Mouse (Mus musculus) mouse trophoblast stem cell (cell line): ENCODE results near the gene Platr17.
"Not testable (repeated sequence)": the region's sequence is repeated elsewhere in the genome, so short reads cannot be mapped to it uniquely, and the experiment has no call there.

Source experiments
- in situ Hi-C, 2 experiments: fragments of 300-500 bp; cut with MseI, MboI; formaldehyde crosslinking; loops; 2 replicates in 1 of 2; 3 replicates in 1 of 2; pipeline ENCODE4 v1.15.1; 2025

Gene Platr17

DNA sequence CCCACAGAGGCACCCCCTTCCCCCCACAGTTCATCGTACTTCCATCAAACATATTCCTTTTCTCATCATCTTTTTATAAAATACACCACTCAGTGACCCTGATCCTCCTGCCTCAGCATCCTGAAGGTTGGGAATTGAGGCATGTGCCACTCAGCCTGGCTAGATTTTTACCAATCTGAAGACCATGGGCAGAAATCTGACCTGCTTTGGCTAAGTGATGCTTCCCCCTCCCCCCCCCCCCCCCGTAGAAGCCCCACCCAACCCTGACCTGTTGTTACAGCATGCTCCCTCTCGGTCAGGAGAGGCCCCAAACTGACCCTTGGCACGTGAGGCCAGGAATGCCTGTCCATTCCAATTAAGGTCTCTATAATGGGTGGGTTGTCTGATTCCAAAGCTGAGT, at the start of gene Platr17:
Gene Platr17, plus strand, starts transcription at position 301 of the 400 bp plus-strand sequence.
- in situ Hi-C loops: not testable (repeated sequence)

DNA sequence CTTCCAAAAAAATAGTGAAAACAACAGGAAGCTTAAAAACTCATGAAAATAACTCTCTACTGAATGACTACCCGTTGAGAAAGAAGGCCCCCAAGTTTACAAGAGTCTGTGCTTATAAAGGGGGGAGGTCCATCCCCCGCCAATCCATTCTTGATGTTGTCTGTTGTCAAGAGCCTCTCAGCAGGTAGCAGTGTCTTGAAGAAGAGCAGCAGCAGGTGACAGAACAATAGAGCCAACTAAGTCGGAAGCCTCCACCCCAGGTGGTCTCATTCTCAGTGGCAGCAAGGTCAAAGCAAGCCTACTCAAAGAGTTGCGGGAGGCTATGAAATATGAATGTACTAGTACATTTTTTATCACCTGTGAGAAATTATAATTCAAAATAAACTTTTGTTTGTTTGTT, 47.1 kb upstream of the Platr17 start:
- in situ Hi-C loops: no loop called here

DNA sequence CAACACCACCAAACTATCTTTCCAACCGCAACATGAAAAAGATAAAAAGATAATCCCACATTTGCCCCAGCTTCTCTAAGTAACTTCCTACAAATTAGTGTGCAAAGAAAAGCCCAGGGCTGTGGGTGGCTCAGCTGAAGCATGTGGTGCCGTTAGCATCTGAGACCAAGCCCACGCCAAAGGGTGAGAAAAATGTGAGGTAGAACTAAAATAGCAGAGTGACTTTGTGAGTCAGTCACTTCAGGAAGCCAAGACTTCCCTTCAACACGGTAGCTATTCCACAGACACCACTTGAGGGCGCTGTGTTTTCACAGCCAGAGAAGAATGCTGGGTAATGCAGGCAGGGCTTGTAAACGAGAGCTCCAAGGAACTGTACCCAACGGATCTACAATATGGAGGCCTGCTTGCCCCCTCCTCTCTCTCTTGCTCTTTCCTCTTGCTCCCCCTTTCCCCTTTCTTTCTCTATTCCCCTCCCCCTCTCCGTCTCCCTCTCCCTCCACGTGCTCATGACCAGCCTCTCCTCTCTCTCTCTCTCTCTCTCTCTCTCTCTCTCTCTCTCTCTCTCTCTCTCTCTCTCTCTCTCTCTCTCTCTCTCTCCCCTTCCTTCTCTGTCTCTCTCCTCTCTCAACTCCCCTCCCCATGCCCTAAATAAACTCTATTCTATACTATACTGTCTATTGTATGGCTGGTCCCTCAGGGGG, 39.5 kb upstream of the Platr17 start:
- in situ Hi-C loops: no loop called here

DNA sequence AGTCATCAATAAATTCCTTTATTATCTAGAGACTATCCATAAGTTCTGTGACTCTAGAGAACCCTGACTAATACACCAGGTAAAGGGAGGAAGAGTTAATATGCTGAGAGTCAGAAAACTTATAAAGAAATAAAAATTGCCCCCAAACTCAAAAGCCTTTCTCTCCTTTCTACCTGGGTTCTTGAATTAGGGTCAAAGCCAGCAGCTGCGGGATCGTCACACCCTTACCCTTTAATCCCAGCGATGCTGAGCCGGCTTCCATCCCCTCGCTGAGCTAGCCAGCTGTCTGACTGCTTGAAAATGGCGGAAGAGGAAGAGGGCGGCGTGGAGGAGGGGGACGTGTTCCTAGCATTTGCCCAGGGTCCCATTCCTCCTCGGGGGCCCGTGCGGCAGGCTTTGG, 31.4 kb upstream of the Platr17 start, which contains the start of gene Gm7029:
Gene Gm7029, plus strand, starts transcription at position 301 of the 400 bp plus-strand sequence.
- in situ Hi-C loops: not testable (repeated sequence)

DNA sequence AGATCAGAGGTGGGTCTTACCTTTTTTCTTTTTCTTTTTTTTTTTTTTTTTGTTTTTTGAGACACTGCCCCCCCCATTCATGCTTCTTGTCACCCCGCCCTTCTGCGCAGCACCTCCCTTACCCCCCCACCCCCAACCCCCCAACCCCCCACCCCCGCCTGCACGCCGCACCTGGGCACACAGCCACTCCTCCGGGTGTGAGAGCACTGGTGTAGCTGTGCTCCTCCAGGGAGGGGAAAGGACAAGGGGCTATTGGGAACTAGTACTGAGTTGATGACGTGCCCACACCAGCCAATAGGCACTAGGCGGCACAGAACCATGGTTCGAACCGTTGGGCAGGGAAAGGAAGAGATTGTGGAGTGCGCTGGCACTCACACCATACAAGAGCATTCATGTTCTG, 30.5 kb upstream of the Platr17 start:
- in situ Hi-C loops: no loop called here

DNA sequence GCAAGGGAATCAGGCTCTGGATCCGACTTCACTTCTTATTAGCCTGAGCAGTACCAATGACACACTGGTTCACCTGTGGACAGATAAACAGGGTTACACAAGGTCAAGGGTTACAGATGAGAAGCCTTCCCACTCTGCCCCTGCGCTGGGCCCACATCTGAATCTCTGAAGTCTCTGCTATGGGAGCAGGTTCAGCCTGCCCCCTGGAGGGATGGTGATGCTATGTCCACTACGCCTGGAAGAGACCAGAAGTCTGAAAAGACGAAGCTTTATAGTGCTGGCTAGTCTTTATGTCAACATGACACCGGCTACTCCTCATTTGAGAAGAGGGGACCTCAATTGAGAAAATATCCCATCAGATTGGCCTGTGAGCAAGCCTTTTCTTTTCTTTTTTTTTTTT, 29.1 kb upstream of the Platr17 start:
- in situ Hi-C loops: not testable (repeated sequence)

DNA sequence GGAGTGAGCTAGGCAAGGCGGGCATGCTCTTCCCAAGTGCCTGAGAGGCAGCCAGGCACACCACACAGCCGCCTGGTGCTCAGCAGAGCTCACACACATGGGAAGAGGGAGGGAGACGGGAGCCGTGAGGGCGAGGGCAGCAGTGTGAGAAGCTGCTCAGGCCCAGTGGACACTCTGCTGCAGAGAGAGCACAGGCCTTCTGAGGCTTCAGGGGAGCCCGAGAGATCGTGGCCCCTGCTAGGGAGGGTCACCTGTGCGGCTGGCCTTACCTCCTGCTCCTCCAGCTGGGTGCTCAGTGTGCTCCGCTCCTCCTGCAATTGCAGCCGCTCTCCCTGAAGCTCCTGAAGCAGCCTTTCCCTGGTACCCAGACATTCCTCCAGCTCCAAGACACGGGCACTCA, 20.6 kb upstream of the Platr17 start:
- in situ Hi-C loops: not testable (repeated sequence)

DNA sequence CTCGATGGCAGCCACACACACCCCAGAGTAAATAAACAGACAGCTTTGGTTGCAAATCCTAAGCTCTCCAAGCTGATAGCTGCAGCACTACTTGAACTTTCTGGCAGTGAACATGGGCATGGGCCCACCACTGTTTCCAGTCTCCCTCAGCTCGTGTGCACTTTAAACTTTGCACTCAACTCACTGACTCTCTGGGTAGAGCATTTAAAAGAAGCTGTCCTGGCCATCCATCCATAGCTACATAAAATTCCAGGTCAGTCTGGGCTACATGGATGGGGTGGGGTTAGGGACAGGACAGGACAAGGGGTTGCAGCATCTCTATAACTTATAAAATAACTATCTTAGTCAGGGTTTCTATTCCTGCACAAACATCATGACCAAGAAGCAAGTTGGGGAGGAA, 17.1 kb upstream of the Platr17 start:
- in situ Hi-C loops: not testable (repeated sequence)

DNA sequence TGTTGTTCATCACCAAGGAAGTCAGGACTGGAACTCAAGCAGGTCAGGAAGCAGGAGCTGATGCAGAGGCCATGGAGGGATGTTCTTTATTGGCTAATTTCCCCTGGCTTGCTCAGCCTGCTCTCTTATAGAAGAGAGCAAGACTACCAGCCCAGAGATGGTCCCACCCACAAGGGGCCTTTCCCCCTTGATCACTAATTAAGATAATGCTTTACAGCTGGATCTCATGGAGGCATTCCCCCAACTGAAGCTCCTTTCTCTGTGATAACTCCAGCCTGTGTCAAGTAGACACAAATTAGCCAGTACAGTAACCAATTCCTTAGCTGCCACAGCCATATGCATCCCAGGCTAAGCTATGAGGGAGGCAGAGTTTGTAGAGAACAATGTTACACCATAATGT, 16.7 kb upstream of the Platr17 start:
- in situ Hi-C loops: not testable (repeated sequence)

DNA sequence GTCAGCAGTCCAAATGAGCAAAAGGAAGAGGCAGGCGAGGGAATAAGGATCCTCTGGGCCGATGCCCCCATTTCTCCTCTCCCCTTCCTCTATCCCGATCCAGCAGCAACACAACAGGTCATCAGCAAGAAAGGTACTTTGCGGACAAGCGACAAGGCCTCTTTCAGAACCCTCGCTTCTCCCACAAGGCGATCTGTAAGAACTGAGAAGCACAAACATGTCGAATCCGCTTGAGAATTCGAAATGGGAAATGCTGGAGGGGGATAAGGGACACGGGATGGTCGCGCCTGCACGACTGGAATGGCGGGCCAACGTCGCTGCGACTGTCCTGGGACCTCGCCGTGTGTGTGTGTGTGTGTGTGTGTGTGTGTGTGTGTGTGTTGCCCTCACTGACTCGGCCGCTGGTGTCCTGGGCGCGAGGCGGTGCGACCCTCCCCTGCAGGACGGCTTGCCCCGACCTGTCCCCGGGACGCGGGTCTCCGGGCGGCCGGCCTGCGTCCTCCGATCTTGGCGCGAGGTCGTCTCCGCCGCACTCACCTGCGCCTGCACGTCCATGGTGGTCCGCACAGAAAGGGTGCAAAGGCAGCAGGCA, 14.9 kb upstream of the Platr17 start:
- in situ Hi-C loops: not testable (repeated sequence)

DNA sequence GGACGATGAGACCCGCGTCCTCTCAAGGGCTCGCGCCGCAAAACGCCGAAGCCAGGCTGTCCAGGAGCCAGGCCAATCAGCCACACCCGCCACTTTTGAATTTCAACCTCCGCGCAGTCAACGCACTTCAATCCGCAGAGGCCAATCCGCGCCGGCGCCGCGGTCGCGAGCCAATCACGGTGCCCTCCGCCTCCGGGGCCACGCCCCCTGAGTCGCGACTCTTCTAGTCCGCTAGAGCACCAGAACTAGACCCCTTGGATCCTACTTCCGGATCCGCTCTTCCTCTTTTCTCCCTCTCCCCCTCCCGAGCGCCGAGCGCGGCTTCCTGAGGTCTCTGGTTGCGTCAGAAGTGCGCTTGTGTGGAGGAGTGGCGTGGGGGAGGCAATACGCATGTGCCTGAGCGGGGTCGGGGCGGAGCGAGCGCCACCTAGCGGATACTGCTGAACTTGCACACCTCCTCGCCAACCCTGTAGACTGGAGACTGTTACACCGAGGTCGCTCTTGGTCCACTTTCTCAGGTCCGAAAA, 14.3 kb upstream of the Platr17 start, which contains the start of gene Kifc1:
Gene Kifc1, minus strand, starts transcription at position 129 of the 527 bp plus-strand sequence.
- in situ Hi-C loops: no loop called here

DNA sequence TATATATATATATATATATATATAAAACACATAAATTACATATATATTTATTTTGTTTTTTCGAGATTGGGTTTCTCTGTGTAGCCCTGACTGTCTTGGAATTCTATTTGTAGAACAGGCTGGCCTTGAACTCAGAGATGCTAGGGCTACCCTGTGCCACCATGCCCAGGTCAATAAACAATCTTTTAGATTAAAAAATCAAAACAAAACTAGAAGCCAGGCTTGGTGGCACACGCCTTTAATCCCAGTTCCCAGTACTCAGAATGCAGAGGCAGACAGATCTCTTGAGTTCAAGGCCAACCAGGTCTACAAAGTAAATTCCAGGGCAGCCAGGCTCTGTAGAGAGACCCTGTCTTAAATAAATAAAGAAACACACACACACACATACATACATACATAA, 13.6 kb upstream of the Platr17 start:
- in situ Hi-C loops: no loop called here

DNA sequence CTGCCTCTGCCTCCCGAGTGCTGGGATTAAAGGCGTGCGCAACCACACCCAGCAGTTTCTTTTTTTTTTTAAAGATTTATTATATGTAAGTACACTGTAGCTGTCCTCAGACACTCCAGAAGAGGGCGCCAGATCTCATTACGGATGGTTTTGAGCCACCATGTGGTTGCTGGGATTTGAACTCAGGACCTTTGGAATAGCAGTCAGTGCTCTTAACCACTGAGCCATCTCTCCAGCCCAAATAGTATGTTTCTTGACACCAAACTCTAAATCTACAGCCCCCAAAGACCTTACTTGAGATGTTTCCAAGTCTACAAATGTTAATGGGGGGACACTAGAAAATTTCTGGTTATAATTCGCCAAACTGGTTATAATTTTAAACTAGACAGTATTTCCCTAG, 13.0 kb upstream of the Platr17 start:
- in situ Hi-C loops: not testable (repeated sequence)

DNA sequence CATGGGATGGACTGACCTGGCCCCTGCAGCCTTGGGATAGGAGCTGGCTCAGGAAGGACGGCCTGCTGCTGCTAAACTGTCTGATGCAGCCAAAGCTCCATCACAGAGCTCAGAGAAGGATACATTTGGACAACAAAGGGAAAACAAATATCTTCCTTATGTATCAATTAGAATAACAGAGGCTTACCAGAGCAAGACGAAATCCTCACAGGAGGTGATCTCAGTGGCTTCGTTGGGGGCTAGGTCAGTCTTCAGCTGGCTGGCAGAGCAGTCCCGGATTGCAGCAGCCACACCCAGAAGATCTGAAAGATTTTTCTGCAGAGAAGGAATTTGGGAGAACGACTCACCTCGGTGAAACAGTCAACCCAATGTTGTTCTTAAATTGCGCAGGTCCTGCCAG, 12.5 kb upstream of the Platr17 start:
- in situ Hi-C loops: no loop called here

DNA sequence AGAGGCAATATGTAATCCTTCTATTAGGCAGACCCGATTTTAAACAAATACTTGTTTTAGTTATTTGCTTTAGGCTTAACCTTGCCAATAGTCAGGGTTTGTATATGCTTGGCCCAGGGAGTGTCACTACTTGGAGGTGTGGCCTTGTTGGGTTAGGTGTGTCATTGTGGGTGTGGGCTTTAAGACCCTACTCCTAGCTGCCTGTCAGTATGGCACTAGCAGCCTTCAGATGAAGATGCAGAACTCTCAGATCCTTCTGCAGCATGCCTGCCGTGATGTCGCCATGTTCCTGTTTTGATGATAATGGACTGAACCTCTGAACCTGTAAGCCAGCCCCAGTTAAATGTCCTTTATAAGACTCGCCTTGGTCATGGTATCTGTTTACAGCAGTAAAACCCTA, 11.9 kb upstream of the Platr17 start:
- in situ Hi-C loops: not testable (repeated sequence)

DNA sequence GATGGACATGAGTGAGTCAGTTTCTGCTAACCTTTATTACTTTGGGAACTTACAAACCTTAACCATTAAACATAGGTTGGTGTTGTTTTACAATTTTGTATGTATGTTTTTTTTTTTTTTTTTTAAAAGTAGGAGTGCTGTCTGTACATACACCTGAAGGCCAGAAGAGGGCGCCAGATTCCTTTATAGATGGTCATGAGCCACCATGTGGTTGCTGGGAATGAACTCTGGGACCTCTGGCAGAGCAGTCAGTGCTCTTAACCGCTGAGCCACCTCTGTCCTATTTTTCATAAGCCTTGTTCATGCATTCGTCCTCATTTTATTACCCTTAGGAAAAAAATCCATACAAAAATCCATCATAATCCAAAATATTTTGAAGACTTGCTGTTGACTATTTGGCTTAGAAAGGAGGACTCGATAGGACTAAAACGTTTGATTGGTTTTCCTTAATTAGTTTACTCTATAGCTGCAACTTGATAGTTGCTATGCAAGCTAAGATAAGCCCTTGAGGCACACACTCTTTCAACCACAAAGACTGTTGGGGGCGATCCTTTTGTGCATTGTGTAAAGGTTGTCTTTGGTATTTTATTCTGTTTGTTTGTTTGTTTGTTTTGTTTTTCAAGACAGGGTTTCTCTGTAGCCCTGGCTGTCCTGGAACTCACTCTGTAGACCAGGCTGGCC, 7.7 kb upstream of the Platr17 start:
- in situ Hi-C loops: no loop called here

DNA sequence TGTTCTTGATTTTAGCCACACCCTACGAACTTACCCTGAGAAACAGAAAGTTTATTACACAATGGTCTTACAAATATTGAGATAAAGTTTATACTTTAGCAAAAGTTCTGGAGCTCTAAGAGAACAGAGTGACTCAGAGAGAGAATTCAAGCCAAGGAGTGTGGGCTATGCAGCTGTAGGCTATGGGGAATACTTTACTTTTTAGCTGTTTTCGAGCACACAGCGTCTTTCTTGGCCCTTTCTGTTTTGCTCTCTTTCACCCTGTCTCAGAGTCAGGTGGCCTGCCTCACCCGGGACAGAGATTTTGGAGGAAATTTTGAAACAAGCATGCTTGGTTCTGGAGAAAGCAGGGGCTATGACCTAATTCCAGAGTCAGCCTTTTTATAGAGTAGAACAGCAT, 6.7 kb upstream of the Platr17 start:
- in situ Hi-C loops: not testable (repeated sequence)

DNA sequence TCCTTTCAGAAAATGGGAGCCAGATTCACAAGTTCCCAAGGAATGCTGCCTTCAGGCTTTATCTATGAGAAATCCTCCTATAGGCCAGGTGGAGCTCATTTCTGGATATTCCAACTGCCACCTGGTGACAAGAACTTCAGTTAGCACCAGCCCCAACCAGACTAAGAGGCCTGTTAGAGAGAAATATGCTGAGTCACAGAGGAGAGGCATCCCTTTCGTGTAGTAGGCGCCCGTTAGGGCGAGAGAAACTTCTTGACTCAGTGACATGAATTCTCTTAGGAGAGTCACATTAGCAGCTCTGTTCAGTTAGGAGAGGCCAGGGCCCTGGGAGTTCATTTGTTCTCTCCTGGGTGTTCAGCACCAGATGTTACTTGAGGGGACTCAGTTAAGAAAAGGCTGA, 5.3 kb upstream of the Platr17 start:
- in situ Hi-C loops: no loop called here

DNA sequence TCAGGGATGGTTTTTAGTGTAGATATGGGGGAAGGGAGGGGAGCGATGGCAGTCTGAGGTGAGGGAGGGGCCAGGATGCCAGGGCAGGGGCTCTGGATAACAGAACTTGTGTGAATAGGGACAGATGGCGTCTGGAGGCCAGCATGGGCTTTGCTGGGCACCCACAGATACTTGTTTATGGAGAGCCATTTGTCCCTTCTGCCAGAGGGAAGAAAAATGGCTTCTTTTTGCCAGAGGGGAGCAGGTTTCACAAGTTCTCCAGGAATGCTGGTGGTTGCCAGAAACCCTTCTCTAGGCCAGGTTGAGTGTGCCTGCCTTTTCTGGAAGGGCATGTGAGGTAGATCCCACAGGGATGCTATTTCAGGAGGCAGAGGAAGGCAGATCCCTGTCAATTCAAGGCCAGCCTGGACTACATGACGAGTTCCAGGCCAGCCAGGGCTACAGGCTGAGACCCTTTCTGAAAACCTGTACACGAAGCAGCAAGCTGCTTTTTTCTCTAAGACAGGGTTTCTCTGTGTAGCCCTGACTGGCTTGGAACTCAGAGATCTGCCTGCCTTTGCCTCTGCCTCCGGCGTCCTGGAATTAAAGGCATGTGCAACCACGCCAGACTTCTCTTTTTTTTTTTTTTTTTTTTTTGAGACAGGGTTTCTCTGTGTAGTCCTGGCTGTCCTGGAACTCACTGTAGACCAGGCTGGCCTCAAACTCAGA, 4.5 kb upstream of the Platr17 start:
- in situ Hi-C loops: no loop called here

DNA sequence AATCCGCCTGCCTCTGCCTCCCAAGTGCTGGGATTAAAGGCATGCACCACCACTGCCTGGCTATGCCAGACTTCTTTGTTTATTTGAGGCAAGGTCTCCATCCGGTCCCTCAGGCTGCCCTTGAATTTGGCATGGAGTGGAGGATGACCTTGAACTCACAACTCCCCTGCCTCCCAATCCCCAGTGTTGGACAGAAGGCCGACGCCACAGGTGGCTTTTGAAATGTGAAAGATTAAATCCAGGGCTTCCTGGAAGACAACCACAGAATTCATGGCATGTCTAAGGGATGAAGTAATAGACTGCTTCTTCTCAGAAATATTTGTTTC, 4.0 kb upstream of the Platr17 start:
- in situ Hi-C loops: no loop called here

DNA sequence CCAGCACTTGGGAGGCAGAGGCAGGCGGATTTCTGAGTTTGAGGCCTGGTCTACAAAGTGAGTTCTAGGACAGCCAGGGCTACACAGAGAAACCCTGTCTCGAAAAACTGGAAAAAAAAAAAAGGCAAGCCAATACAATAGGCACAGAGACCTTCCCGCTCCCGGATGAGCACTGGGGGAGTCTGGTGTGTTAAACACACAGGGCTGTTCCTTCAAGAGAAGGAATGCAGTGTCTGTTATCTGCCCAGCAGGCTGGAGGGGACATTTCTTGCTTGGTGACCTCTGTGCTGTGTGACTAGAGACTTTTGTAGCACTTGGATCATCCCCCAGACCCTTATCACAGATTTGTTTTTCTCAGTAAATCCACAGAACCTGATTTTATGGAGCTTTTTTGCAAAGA, 3.3 kb upstream of the Platr17 start:
- in situ Hi-C loops: no loop called here

DNA sequence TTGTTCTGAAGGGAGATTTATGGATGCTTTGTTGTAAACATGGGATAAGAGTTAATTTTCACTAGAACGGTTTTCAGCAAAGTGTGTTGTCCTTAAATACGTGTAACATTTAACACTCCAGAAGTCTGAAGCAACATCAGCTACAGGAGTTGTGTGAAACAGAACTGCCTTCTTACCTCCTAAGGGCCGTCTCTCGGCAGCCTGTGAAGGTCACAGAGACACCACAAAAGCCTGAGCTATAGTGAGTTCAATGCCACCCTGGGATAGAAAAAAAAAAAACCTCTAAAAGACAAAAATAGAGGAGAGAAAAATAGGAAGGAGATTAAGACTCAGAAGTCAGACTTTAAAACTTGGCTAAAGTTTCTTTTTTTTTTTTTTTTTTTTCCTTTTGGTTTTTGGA, 2.9 kb upstream of the Platr17 start:
- in situ Hi-C loops: no loop called here
